Mouse (Mus musculus) bone marrow macrophage, adult 2 months (primary cell): ENCODE measurements around the gene Nfib.

Experiments
- CTCF ChIP-seq: IDR thresholded peaks from 2 replicates; pipeline ENCODE4 v1.5.1; 2012; ENCODE audit warnings: low read depth, mild to moderate bottlenecking, low read length, moderate library complexity
- POLR2A ChIP-seq: IDR thresholded peaks from 2 replicates; pipeline ENCODE4 v1.6.1; 2012; ENCODE audit warnings: mild to moderate bottlenecking, low read depth, low read length, borderline replicate concordance

GRCm38 (mm10) chr4:82608768-82609610 lies 96.6 kb downstream of the Nfib start:
- TF ChIP-seq CTCF, result no peak
- no peak for TF ChIP-seq POLR2A
